Mouse (Mus musculus) left cerebral cortex, adult 9 months (tissue): ENCODE results near the gene Kpna3.
A peak's percentile ranks its signal among the peaks of the same experiment; 100 is the strongest.
"Not testable (repeated sequence)": the region's sequence is repeated elsewhere in the genome, so short reads cannot be mapped to it uniquely, and the experiment has no call there.

ENCODE experiments used
- DNase-seq, 2 experiments: peaks; one replicate each; pipeline ENCODE4 v3.0.0; 2022; ENCODE audit warnings: low spot score in 2 of 2

Kpna3 gene

GRCm38 (mm10) chr14:61404941-61405340 lies 34.7 kb downstream of the Kpna3 start:
- no peak for DNase-seq

- no peak for DNase-seq
These were observed 44.9 kb downstream of the Kpna3 start for GRCm38 (mm10) chr14:61394745-61395144.

GRCm38 (mm10) chr14:61390586-61390985 lies 49.1 kb downstream of the Kpna3 start:
- DNase-seq: no peak

GRCm38 (mm10) chr14:61367290-61367689 lies 72.4 kb downstream of the Kpna3 start:
- DNase-seq: no peak

GRCm38 (mm10) chr14:61364656-61365055 lies 75.0 kb downstream of the Kpna3 start:
- no peak for DNase-seq

- DNase-seq: no peak
These were observed 75.9 kb downstream of the Kpna3 start for GRCm38 (mm10) chr14:61363734-61364133.

GRCm38 (mm10) chr14:61362268-61362667 lies 77.4 kb downstream of the Kpna3 start:
- DNase-seq: no peak

- DNase-seq: no peak
These were observed 78.6 kb downstream of the Kpna3 start for GRCm38 (mm10) chr14:61360981-61361511.

GRCm38 (mm10) chr14:61360131-61360980 lies 79.3 kb downstream of the Kpna3 start, which contains the start of gene Ebpl:
Ebpl (minus strand) TSS chr14:61360439.
- DNase-seq: peak; percentile 71 to 91

- DNase-seq: no peak
These were observed 85.1 kb downstream of the Kpna3 start for GRCm38 (mm10) chr14:61354251-61355235.

GRCm38 (mm10) chr14:61350808-61351207 lies 88.9 kb downstream of the Kpna3 start:
- DNase-seq: no peak

GRCm38 (mm10) chr14:61349876-61350275 lies 89.8 kb downstream of the Kpna3 start:
- DNase-seq: no peak

GRCm38 (mm10) chr14:61346827-61347698 lies 92.6 kb downstream of the Kpna3 start:
- peak in 1 of 2 experiments; percentile 42 for DNase-seq

GRCm38 (mm10) chr14:61344590-61344989 lies 95.1 kb downstream of the Kpna3 start:
- no peak for DNase-seq

GRCm38 (mm10) chr14:61339381-61339780 lies 100.3 kb downstream of the Kpna3 start:
- DNase-seq: no peak

- DNase-seq: peak; percentile 22 to 75
These were observed 108.6 kb downstream of the Kpna3 start for GRCm38 (mm10) chr14:61330996-61331561.

GRCm38 (mm10) chr14:61330591-61330990 lies 109.1 kb downstream of the Kpna3 start:
- peak; percentile 32 to 52 for DNase-seq

- peak; percentile 83 to 91 for DNase-seq
These were observed 111.8 kb downstream of the Kpna3 start for GRCm38 (mm10) chr14:61327618-61328450.

GRCm38 (mm10) chr14:61327007-61327406 lies 112.7 kb downstream of the Kpna3 start:
- DNase-seq: not testable (repeated sequence)

- DNase-seq: no peak
These were observed 116.9 kb downstream of the Kpna3 start for GRCm38 (mm10) chr14:61322740-61323139.
